Mouse (Mus musculus) lung, postnatal 0 days (tissue): Measurements from ENCODE around the gene Dctn5.

ENCODE experiments used
- CTCF ChIP-seq: IDR thresholded peaks from 2 replicates; pipeline ENCODE4 v1.5.1; 2016; ENCODE audit warnings: antibody characterized with exemption, mild to moderate bottlenecking
- EP300 ChIP-seq: IDR thresholded peaks from 2 replicates; pipeline ENCODE4 v1.6.1; 2016; ENCODE audit warnings: antibody characterized with exemption, mild to moderate bottlenecking, control low read depth

DNA sequence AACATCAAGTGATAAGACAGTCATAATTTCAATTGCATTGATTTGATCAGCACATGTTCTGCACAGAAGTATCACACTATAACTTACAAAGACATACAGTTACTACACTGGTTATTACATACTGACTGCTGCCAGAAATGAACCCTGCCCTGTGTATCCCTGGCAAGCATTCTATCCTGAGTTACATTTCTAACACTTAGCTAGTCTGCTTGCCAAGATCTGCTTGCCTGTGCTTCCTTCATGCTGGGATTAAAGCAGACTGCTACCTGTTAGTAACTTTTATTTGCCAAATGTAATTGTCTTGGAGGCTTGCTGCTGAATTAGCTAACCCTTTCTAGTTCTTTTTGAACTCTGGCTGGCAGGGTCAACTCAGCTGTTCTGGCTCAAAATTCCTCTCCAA lies 8.2 kb downstream of the Dctn5 start:
- TF ChIP-seq CTCF (no peak), EP300 (no peak)
